ENCODE assay signal across 18 mouse cellular contexts in the genomic region with DNA sequence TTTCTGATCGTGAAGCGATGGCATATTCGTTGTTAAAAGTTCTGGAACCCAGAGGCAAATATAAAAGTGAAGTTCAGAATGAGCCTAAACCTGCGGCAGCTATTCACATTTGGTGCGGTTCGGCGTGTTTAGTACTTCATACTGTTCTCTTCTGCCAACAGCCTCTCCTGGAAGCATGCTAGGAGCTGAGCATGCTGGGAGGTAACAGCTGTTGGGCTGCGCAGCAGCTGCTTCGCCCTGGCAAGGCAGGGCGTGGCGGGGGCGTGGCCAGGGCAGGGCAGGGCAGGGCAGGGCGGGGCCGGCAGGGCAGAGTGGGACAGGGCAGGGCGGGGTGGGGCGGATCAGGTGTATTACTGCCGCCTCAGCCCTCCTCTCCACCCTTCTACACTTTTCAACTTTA.
"Had no signal": no experiment of that assay in that cellular context is flagged by ENCODE, and none has a peak within 500 bp of the region (broad histone marks: within the 10 kb centered on the region; RNA-seq: fewer than 3 reads in every experiment).

No protein-coding gene starts in this region.

- H3K27me3 ChIP-seq: liver, embryonic 13.5 days; neural tube, embryonic 13.5 days; stomach, embryonic 15.5 days had no signal

- H3K4me3 ChIP-seq: liver, embryonic 13.5 days; neural tube, embryonic 13.5 days; stomach, embryonic 15.5 days had no signal

- H3K36me3 ChIP-seq: liver, embryonic 13.5 days; neural tube, embryonic 13.5 days; stomach, embryonic 15.5 days had no signal

- H3K4me1 ChIP-seq: neural tube, embryonic 13.5 days; stomach, embryonic 15.5 days had no signal

- H3K27ac ChIP-seq: liver, embryonic 13.5 days; neural tube, embryonic 13.5 days; stomach, embryonic 15.5 days had no signal

- H3K9ac ChIP-seq: liver, embryonic 13.5 days; lung, embryonic 14.5 days; neural tube, embryonic 13.5 days; stomach, embryonic 15.5 days had no signal

- H3K4me2 ChIP-seq: liver, embryonic 13.5 days; lung, embryonic 14.5 days; midbrain, embryonic 11.5 days; neural tube, embryonic 13.5 days; stomach, embryonic 15.5 days had no signal

- H3K9me3 ChIP-seq: neural tube, embryonic 13.5 days; stomach, embryonic 15.5 days had no signal

- DNase-seq: kidney, adult 18-20 months; kidney, adult 9 months; kidney, postnatal 14 days; kidney, postnatal 4 days; left cerebral cortex, postnatal 4 days; liver, embryonic 13.5 days; lung, embryonic 14.5 days; lung, postnatal 10 days; lung, postnatal 4 days; midbrain, embryonic 14.5 days; retina, postnatal 1 day; right cerebral cortex, postnatal 25 days; spleen, adult 18-20 months; thymus, adult 18-20 months; thymus, postnatal 25 days had no signal
